Mouse (Mus musculus) ES-E14 (cell line): ENCODE measurements at regions not wholly inside any gene's neighbourhood (a gene's known extent, or its start where the extent isn't known, plus 50 kb on each side); places are given as distances from the start of the nearest gene placed in this dataset.

Experiments used
- HCFC1 ChIP-seq: IDR thresholded peaks from 2 replicates; pipeline ENCODE4 v1.6.1; 2012; ENCODE audit warnings: low read length, inconsistent platforms, borderline replicate concordance; ENCODE audit not compliant: insufficient read depth
- MAFK ChIP-seq: IDR thresholded peaks from 2 replicates; pipeline ENCODE4 v1.6.1; 2014; ENCODE audit warnings: mild to moderate bottlenecking, low read depth, low read length, inconsistent platforms; ENCODE audit not compliant: insufficient read depth
- ZNF384 ChIP-seq: IDR thresholded peaks from 2 replicates; pipeline ENCODE4 v1.6.1; 2012; ENCODE audit warnings: low read depth, low read length, inconsistent platforms

DNA sequence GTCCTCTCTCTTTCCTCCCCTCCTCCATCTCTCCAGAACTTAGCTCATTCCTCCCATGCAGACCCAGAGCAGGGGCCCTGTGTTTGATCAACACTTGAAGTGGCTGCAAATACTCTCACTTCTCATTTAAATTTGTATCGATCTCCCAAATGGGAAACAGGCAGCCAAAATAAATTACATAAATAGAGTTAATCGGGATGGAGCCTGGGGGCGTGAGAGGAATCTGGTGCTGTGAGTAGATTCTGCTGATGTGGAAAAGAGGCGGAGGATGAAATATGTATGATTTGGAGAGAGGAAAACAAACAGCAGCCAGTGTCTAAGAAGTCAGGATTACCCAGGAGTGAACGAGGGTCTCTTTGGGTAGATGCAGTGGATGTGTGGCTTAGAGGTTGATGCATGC is 121.6 kb upstream of the Xylt1 start:
- TF ChIP-seq ZNF384: no peak
- TF ChIP-seq MAFK: no peak
- TF ChIP-seq HCFC1: no peak
